Mouse (Mus musculus) embryonic facial prominence, embryonic 10.5 days (tissue): Measurements from ENCODE around the gene Eif4e3. TPM values are rescaled to one million over a fixed set of nuclear protein-coding genes. Genes with fewer than 3 reads are reported as not detected.
A peak's percentile ranks its signal among the peaks of the same experiment; 100 is the strongest.

Source experiments
- DNase-seq: peaks from one replicate; pipeline ENCODE4 v3.0.0-alpha.2; 2017; ENCODE audit warnings: low spot score
- H3K27ac ChIP-seq: fragments of 300-500 bp; sonication (generic); replicated peaks from 2 replicates; pipeline ENCODE4 v1.5.1; 2016; ENCODE audit warnings: mild to moderate bottlenecking
- H3K27me3 ChIP-seq: fragments of 300-500 bp; sonication (generic); replicated peaks from 2 replicates; pipeline ENCODE4 v1.6.1; 2016; ENCODE audit warnings: low read depth, mild to moderate bottlenecking; ENCODE audit not compliant: poor library complexity, severe bottlenecking
- H3K36me3 ChIP-seq: fragments of 300-500 bp; sonication (generic); replicated peaks from 2 replicates; pipeline ENCODE4 v1.6.1; 2016; ENCODE audit warnings: mild to moderate bottlenecking, moderate library complexity
- H3K4me1 ChIP-seq: fragments of 300-500 bp; sonication (generic); 2 replicates; pipeline ENCODE4 v1.6.1; 2016
- H3K4me3 ChIP-seq: fragments of 300-500 bp; sonication (generic); 2 replicates; pipeline ENCODE4 v1.5.1; 2016; ENCODE audit warnings: mild to moderate bottlenecking, moderate library complexity
- H3K9me3 ChIP-seq: fragments of 300-500 bp; sonication (generic); 2 replicates; pipeline ENCODE4 v1.6.1; 2016; ENCODE audit warnings: mild to moderate bottlenecking
- WGBS: fragments of 180-500 bp; shearing (Covaris S2); methylation state at CpG from one replicate; pipeline ENCODE4 v1.1.7; 2016; 5-methylcytosine and 5-hydroxymethylcytosine counted together
- polyA plus RNA-seq: library from polyadenylated mRNA; unstranded; fragments of >200 nt; fragmentation: Nextera tagmentation; extraction: Ambion mirVana; gene quantifications from 2 replicates; pipeline ENCODE4 v1.2.1, GENCODE M21; 2016

Gene Eif4e3
- polyA plus RNA-seq, 1 experiment from 2014 or later: 16.5 TPM

DNA sequence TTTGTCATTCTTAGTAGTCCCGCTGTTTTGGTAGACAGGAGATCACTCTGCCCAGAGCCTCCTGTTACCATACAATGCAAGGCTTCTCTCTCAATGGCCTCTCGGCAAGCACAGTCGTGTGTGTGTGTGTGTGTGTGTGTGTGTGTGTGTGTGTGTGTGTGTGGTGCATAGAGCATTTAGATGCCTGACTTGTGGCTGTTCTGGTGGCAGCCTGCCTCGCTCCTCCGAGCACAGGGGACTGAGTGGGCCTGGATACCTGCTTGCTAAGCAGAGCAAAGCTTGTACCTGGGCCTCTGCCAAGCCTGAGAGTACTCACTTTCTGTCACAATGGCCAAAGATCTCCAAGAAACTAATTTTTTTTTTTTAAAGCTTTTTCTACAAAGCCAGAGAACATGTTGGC is 67.3 kb downstream of the Eif4e3 start:
- Histone ChIP-seq H3K4me3 (no peak overlapping the region), H3K27ac (peak overlapping the region; percentile 45), H3K9me3 (no peaks in the 10 kb centered on the region), H3K36me3 (no peaks in the 10 kb centered on the region), H3K4me1 (peaks cover 33% of the 10 kb centered on the region), H3K27me3 (no peaks in the 10 kb centered on the region)
- no peak for DNase-seq
- WGBS: 53% methylated on average over 5 of the region's 5 CpGs

DNA sequence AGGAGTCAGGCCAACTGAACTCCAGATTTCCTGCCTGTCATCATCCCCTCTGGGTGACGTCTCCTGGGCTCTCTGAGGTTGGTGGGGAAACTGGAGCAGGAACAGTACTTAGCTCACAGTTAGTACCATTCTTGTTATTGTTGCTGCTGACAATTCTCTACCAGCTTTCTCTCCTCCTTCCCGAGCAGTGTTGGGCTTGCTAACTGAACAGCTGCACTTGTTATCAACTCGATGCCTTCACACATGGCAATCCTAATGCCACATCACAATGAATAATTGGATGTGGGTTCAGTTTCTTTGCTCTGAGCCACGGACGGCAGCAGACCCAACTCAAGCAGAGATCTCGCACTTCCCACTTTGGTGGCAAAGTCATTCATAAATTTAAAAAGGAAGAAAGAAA is 89.5 kb downstream of the Eif4e3 start:
- Histone ChIP-seq H3K4me3 (no peak overlapping the region), H3K9me3 (no peaks in the 10 kb centered on the region), H3K27ac (no peak overlapping the region), H3K36me3 (no peaks in the 10 kb centered on the region), H3K4me1 (no peaks in the 10 kb centered on the region), H3K27me3 (no peaks in the 10 kb centered on the region)
- no peak for DNase-seq
- WGBS: 79% methylated on average over 6 of the region's 6 CpGs

DNA sequence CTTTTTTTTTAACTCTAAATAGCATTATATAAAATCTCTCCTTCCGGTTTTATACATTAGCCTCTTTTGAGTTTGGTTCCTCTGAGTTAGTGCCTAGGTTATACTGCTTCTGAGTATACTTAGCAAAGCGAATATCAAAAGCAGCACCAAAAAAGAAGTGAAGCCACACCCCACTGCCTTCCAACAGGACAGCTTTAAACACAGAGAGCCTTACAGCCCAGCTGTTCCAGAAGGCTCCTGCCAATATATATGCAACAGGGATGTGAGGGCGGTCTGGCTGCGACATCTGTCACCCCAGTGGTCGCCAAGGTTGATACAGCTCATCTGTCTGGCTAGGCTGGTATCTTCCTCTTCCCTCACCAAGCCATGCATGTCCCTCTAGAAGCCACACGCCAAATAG is 90.9 kb downstream of the Eif4e3 start:
- Histone ChIP-seq H3K27me3 (no peaks in the 10 kb centered on the region), H3K4me1 (no peaks in the 10 kb centered on the region), H3K36me3 (no peaks in the 10 kb centered on the region), H3K4me3 (no peak overlapping the region), H3K9me3 (no peaks in the 10 kb centered on the region), H3K27ac (no peak overlapping the region)
- DNase-seq: no peak
- WGBS: 86% methylated on average over 6 of the region's 6 CpGs

Other genes with a start within 250 kb of the Eif4e3 start
- 88.5 and 107 TPM in 2 replicates for gene Foxp1, start 144.1 kb downstream of the Eif4e3 start, polyA plus RNA-seq
- gene Gm20696, start within 50 bp of the Eif4e3 start, polyA plus RNA-seq: 3.1 and 4.5 TPM in 2 replicates
- gene Gpr27, start 25.9 kb upstream of the Eif4e3 start, polyA plus RNA-seq: 1.5 and 2.1 TPM in 2 replicates
- 0.14 and 0.34 TPM in 2 replicates for gene Prok2, start 59.6 kb upstream of the Eif4e3 start, polyA plus RNA-seq